Mouse (Mus musculus): ENCODE results near the gene Irf9. TPM values are rescaled to one million over a fixed set of nuclear protein-coding genes. Genes with fewer than 3 reads are reported as not detected.

The Irf9 gene
- polyA plus RNA-seq, 1 experiment from 2014 or later: 9.2 TPM

GRCm38 (mm10) chr14:55617822-55618221 is 14.5 kb downstream of the Irf9 start, which contains the start of gene Rec8:
Rec8 (plus strand) TSS chr14:55618037.
- Histone ChIP-seq H3K36me3 (0 out of 2 replicates have a peak, but pooled peaks cover 2% of the 10 kb centered on the region), H3K4me3 (replicated peaks) (peak within 1 kb of the TSS; percentile 32), H3K27me3 (no peaks in the 10 kb centered on the region), H3K27ac (no peak within 1 kb of the TSS), H3K4me2 (peak within 1 kb of the TSS; percentile 45), H3K9me3 (no peaks in the 10 kb centered on the region), H3K4me1 (replicated peaks) (peaks cover 7% of the 10 kb centered on the region), H3K9ac (replicated peaks) (no peak within 1 kb of the TSS)
- ATAC-seq (ENCODE audit: insufficient number of reproducible peaks, insufficient read depth, low FRiP score, low TSS enrichment, low read depth): peak; percentile 72
- 15% methylated on average over 21 of the region's 21 CpGs for WGBS

GRCm38 (mm10) chr14:55618486-55619195 is 15.3 kb downstream of the Irf9 start:
- peaks cover 7% of the 10 kb centered on the region for H3K4me1 ChIP-seq (replicated peaks)
- peak overlapping the region; percentile 32 for H3K4me3 ChIP-seq (replicated peaks)
- H3K9me3 ChIP-seq: no peaks in the 10 kb centered on the region
- no peak overlapping the region for H3K9ac ChIP-seq (replicated peaks)
- 47% methylated on average over 22 of the region's 22 CpGs for WGBS
- peak overlapping the region; percentile 45 for H3K4me2 ChIP-seq
- H3K36me3 ChIP-seq: peaks cover 6% of the 10 kb centered on the region; the same call in 1 of the 2 replicates
- no peak overlapping the region for H3K27ac ChIP-seq
- H3K27me3 ChIP-seq: no peaks in the 10 kb centered on the region
- no peak for ATAC-seq (ENCODE audit: insufficient number of reproducible peaks, insufficient read depth, low FRiP score, low TSS enrichment, low read depth)

- Histone ChIP-seq H3K27me3 (no peaks in the 10 kb centered on the region), H3K4me2 (no peak overlapping the region), H3K9me3 (no peaks in the 10 kb centered on the region), H3K27ac (no peak overlapping the region), H3K4me1 (replicated peaks) (no peaks in the 10 kb centered on the region), H3K9ac (replicated peaks) (no peak overlapping the region), H3K36me3 (peaks cover 98% of the 10 kb centered on the region), H3K4me3 (replicated peaks) (no peak overlapping the region)
- no peak for ATAC-seq (ENCODE audit: insufficient number of reproducible peaks, insufficient read depth, low FRiP score, low TSS enrichment, low read depth)
- WGBS: 79% methylated on average over 27 of the region's 27 CpGs
Measured at GRCm38 (mm10) chr14:55628077-55628827, 24.9 kb downstream of the Irf9 start.

GRCm38 (mm10) chr14:55629312-55629711 is 25.9 kb downstream of the Irf9 start:
- Histone ChIP-seq H3K4me2 (no peak overlapping the region), H3K9me3 (no peaks in the 10 kb centered on the region), H3K27me3 (no peaks in the 10 kb centered on the region), H3K36me3 (peaks cover 100% of the 10 kb centered on the region), H3K9ac (replicated peaks) (no peak overlapping the region), H3K27ac (no peak overlapping the region), H3K4me1 (replicated peaks) (0 out of 2 replicates have a peak, but pooled peaks cover 3% of the 10 kb centered on the region), H3K4me3 (replicated peaks) (no peak overlapping the region)
- 55% methylated on average over 5 of the region's 5 CpGs for WGBS
- ATAC-seq (ENCODE audit: insufficient number of reproducible peaks, insufficient read depth, low FRiP score, low TSS enrichment, low read depth): no peak

- WGBS: 4% methylated on average over 23 of the region's 23 CpGs
- Histone ChIP-seq H3K9me3 (no peaks in the 10 kb centered on the region), H3K9ac (replicated peaks) (peak overlapping the region; percentile 72), H3K4me3 (replicated peaks) (peak overlapping the region; percentile 67), H3K4me2 (peak overlapping the region; percentile 81), H3K4me1 (replicated peaks) (peaks cover 16% of the 10 kb centered on the region), H3K27me3 (no peaks in the 10 kb centered on the region), H3K36me3 (peaks cover 85% of the 10 kb centered on the region), H3K27ac (peak overlapping the region; percentile 73)
- ATAC-seq (ENCODE audit: insufficient number of reproducible peaks, insufficient read depth, low FRiP score, low TSS enrichment, low read depth): peak; percentile 80
Measured at GRCm38 (mm10) chr14:55634874-55635522, 31.6 kb downstream of the Irf9 start.

GRCm38 (mm10) chr14:55635523-55636007 is 32.2 kb downstream of the Irf9 start, which contains the start of gene Ipo4:
Ipo4 (minus strand) TSS chr14:55635957.
- H3K4me1 ChIP-seq (replicated peaks): peaks cover 16% of the 10 kb centered on the region
- no peaks in the 10 kb centered on the region for H3K27me3 ChIP-seq
- H3K9me3 ChIP-seq: no peaks in the 10 kb centered on the region
- peaks cover 85% of the 10 kb centered on the region for H3K36me3 ChIP-seq
- H3K9ac ChIP-seq (replicated peaks): peak within 1 kb of the TSS; percentile 72
- WGBS: 3% methylated on average over 26 of the region's 33 CpGs
- peak; percentile 79 for ATAC-seq (ENCODE audit: insufficient number of reproducible peaks, insufficient read depth, low FRiP score, low TSS enrichment, low read depth)
- H3K27ac ChIP-seq: peak within 1 kb of the TSS; percentile 73
- H3K4me2 ChIP-seq: peak within 1 kb of the TSS; percentile 81
- H3K4me3 ChIP-seq (replicated peaks): peak within 1 kb of the TSS; percentile 67

- Histone ChIP-seq H3K27ac (no peak within 1 kb of the TSS), H3K4me2 (no peak within 1 kb of the TSS), H3K9me3 (no peaks in the 10 kb centered on the region), H3K36me3 (peaks cover 75% of the 10 kb centered on the region), H3K4me3 (replicated peaks) (no peak within 1 kb of the TSS), H3K27me3 (no peaks in the 10 kb centered on the region), H3K4me1 (replicated peaks) (peaks cover 27% of the 10 kb centered on the region), H3K9ac (replicated peaks) (no peak within 1 kb of the TSS)
- ATAC-seq (ENCODE audit: insufficient number of reproducible peaks, insufficient read depth, low FRiP score, low TSS enrichment, low read depth): no peak
- WGBS: 96% methylated on average over 9 of the region's 9 CpGs
Measured at GRCm38 (mm10) chr14:55637795-55638194, 34.4 kb downstream of the Irf9 start, which contains the start of gene Gm49378. Gm49378 (minus strand) TSS chr14:55637895.

- Histone ChIP-seq H3K36me3 (peaks cover 60% of the 10 kb centered on the region), H3K27me3 (no peaks in the 10 kb centered on the region), H3K9ac (replicated peaks) (no peak overlapping the region), H3K4me3 (replicated peaks) (no peak overlapping the region), H3K27ac (no peak overlapping the region), H3K4me1 (replicated peaks) (peaks cover 33% of the 10 kb centered on the region), H3K9me3 (no peaks in the 10 kb centered on the region), H3K4me2 (no peak overlapping the region)
- WGBS: 95% methylated on average over 14 of the region's 14 CpGs
- no peak for ATAC-seq (ENCODE audit: insufficient number of reproducible peaks, insufficient read depth, low FRiP score, low TSS enrichment, low read depth)
Measured at GRCm38 (mm10) chr14:55640816-55641215, 37.4 kb downstream of the Irf9 start.

GRCm38 (mm10) chr14:55641291-55641690 is 37.9 kb downstream of the Irf9 start:
- no peak for ATAC-seq (ENCODE audit: insufficient number of reproducible peaks, insufficient read depth, low FRiP score, low TSS enrichment, low read depth)
- whole genome bisulfite sequencing: 95% methylated on average over 13 of the region's 13 CpGs
- peaks cover 30% of the 10 kb centered on the region for H3K4me1 ChIP-seq (replicated peaks)
- H3K27me3 ChIP-seq: no peaks in the 10 kb centered on the region
- H3K36me3 ChIP-seq: peaks cover 61% of the 10 kb centered on the region
- H3K4me2 ChIP-seq: no peak overlapping the region
- no peak overlapping the region for H3K4me3 ChIP-seq (replicated peaks)
- H3K9ac ChIP-seq (replicated peaks): no peak overlapping the region
- no peaks in the 10 kb centered on the region for H3K9me3 ChIP-seq
- no peak overlapping the region for H3K27ac ChIP-seq

GRCm38 (mm10) chr14:55642679-55643059 is 39.3 kb downstream of the Irf9 start:
- Histone ChIP-seq H3K4me2 (peak overlapping the region; percentile 88), H3K9ac (replicated peaks) (peak overlapping the region; percentile 93), H3K9me3 (no peaks in the 10 kb centered on the region), H3K4me1 (replicated peaks) (peaks cover 27% of the 10 kb centered on the region), H3K27me3 (no peaks in the 10 kb centered on the region), H3K36me3 (peaks cover 58% of the 10 kb centered on the region), H3K27ac (peak overlapping the region; percentile 92), H3K4me3 (replicated peaks) (peak overlapping the region; percentile 88)
- peak; percentile 22; the same call in 1 of the 2 replicates for ATAC-seq (ENCODE audit: insufficient number of reproducible peaks, insufficient read depth, low FRiP score, low TSS enrichment, low read depth)
- WGBS: 23% methylated on average over 8 of the region's 8 CpGs

Data from limb, embryonic 12.5 days (tissue).